Mouse (Mus musculus) cerebellum, adult 8-10 months (tissue): ENCODE results near the gene Baiap2l1.

Source experiments
- DNase-seq: peaks from one replicate; pipeline ENCODE4 v3.0.0; 2022

The Baiap2l1 gene

GRCm38 (mm10) chr5:144283551-144284031, 74.3 kb downstream of the Baiap2l1 start:
- no peak for DNase-seq

GRCm38 (mm10) chr5:144282470-144283260, 75.2 kb downstream of the Baiap2l1 start:
- DNase-seq = no peak

GRCm38 (mm10) chr5:144279926-144280325, 78.0 kb downstream of the Baiap2l1 start:
- no peak for DNase-seq

GRCm38 (mm10) chr5:144279081-144279541, 78.8 kb downstream of the Baiap2l1 start:
- DNase-seq = no peak

- no peak for DNase-seq
These were observed 79.4 kb downstream of the Baiap2l1 start for GRCm38 (mm10) chr5:144278374-144278960.

GRCm38 (mm10) chr5:144276898-144277630, 80.8 kb downstream of the Baiap2l1 start:
- DNase-seq = no peak

GRCm38 (mm10) chr5:144274904-144275303, 83.0 kb downstream of the Baiap2l1 start:
- no peak for DNase-seq

- DNase-seq = no peak
These were observed 86.1 kb downstream of the Baiap2l1 start for GRCm38 (mm10) chr5:144271772-144272171.

- DNase-seq = no peak
These were observed 86.8 kb downstream of the Baiap2l1 start for GRCm38 (mm10) chr5:144271118-144271517.

- DNase-seq = no peak
These were observed 87.5 kb downstream of the Baiap2l1 start for GRCm38 (mm10) chr5:144270420-144270819.

- DNase-seq = no peak
These were observed 88.0 kb downstream of the Baiap2l1 start for GRCm38 (mm10) chr5:144269926-144270325.

- DNase-seq = no peak
These were observed 90.2 kb downstream of the Baiap2l1 start for GRCm38 (mm10) chr5:144267535-144268241.

- no peak for DNase-seq
These were observed 94.4 kb downstream of the Baiap2l1 start for GRCm38 (mm10) chr5:144263496-144263895.

- DNase-seq = no peak
These were observed 94.8 kb downstream of the Baiap2l1 start for GRCm38 (mm10) chr5:144263082-144263481.

GRCm38 (mm10) chr5:144261829-144262228, 96.1 kb downstream of the Baiap2l1 start:
- no peak for DNase-seq

- DNase-seq = no peak
These were observed 96.6 kb downstream of the Baiap2l1 start for GRCm38 (mm10) chr5:144261309-144261708.

- no peak for DNase-seq
These were observed 97.4 kb downstream of the Baiap2l1 start for GRCm38 (mm10) chr5:144260464-144260863.

GRCm38 (mm10) chr5:144259228-144259627, 98.7 kb downstream of the Baiap2l1 start:
- no peak for DNase-seq

GRCm38 (mm10) chr5:144258687-144259086, 99.2 kb downstream of the Baiap2l1 start:
- DNase-seq = no peak

- DNase-seq = no peak
These were observed 99.7 kb downstream of the Baiap2l1 start for GRCm38 (mm10) chr5:144258131-144258611.

- no peak for DNase-seq
These were observed 100.3 kb downstream of the Baiap2l1 start for GRCm38 (mm10) chr5:144257451-144258110.

GRCm38 (mm10) chr5:144256888-144257287, 101.0 kb downstream of the Baiap2l1 start:
- no peak for DNase-seq
